Comparison of ENCODE assay signal across 22 mouse cellular contexts in the genomic region with DNA sequence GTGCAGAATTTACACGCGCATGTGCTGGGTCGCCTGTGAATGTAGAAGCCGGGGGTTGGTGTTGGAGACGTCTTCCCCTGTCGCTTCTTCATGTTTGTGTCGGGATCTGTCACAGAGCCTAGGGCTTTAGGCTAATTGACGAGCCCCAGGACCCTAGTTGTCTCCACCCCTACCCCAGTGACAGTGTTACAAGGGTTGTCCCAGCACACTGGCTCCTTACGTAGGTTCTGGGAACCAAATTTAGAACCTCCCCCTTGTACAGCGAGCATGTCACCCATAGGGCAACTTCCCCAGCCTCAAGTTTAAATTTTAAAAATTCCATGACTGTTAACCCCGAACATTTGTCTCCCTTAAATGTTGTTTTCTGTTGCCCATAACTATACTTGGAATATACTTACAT.
"Had no signal": no experiment of that assay in that cellular context is flagged by ENCODE, and none has a peak within 500 bp of the region (broad histone marks: within the 10 kb centered on the region; RNA-seq: fewer than 3 reads in every experiment).

No protein-coding gene starts in this region.

- H3K9ac ChIP-seq: intestine, embryonic 15.5 days; limb, embryonic 13.5 days; liver, embryonic 12.5 days; liver, embryonic 15.5 days; midbrain, embryonic 13.5 days; neural tube, embryonic 13.5 days; stomach, embryonic 15.5 days had no signal

- DNase-seq: kidney, adult 18-20 months; kidney, postnatal 36 days; layer of hippocampus, postnatal 36 days; liver; lung, adult 18-20 months; lung, postnatal 36 days; retina, postnatal 1 day; right cerebral cortex, postnatal 25 days; spleen, adult 18-20 months; thymus, postnatal 25 days had no signal

- H3K27me3 ChIP-seq: intestine, embryonic 15.5 days; limb, embryonic 13.5 days; liver, embryonic 12.5 days; liver, embryonic 15.5 days; megakaryocyte, embryonic 14.5 days; midbrain, embryonic 13.5 days; neural tube, embryonic 13.5 days; stomach, embryonic 15.5 days had no signal

- H3K9me3 ChIP-seq: intestine, embryonic 15.5 days; limb, embryonic 13.5 days; liver, embryonic 12.5 days; liver, embryonic 15.5 days; megakaryocyte, embryonic 14.5 days; midbrain, embryonic 10.5 days; midbrain, embryonic 13.5 days; neural tube, embryonic 13.5 days; stomach, embryonic 15.5 days had no signal

- H3K36me3 ChIP-seq: intestine, embryonic 15.5 days; liver, embryonic 12.5 days; liver, embryonic 15.5 days; midbrain, embryonic 10.5 days; midbrain, embryonic 13.5 days; neural tube, embryonic 13.5 days; stomach, embryonic 15.5 days had no signal

- H3K4me2 ChIP-seq: intestine, embryonic 15.5 days; limb, embryonic 13.5 days; liver, embryonic 12.5 days; liver, embryonic 15.5 days; midbrain, embryonic 13.5 days; neural tube, embryonic 13.5 days; stomach, embryonic 15.5 days had no signal

- ATAC-seq: intestine, embryonic 15.5 days; liver, embryonic 12.5 days; midbrain, embryonic 13.5 days; midbrain, embryonic 16.5 days had no signal

- H3K4me3 ChIP-seq: intestine, embryonic 15.5 days; left cerebral cortex, adult 2 months; limb, embryonic 13.5 days; liver, embryonic 12.5 days; liver, embryonic 15.5 days; megakaryocyte, embryonic 14.5 days; midbrain, embryonic 10.5 days; midbrain, embryonic 13.5 days; myocyte; neural tube, embryonic 13.5 days; stomach, embryonic 15.5 days had no signal

- H3K27ac ChIP-seq: intestine, embryonic 15.5 days; liver, embryonic 12.5 days; liver, embryonic 15.5 days; midbrain, embryonic 10.5 days; midbrain, embryonic 13.5 days; neural tube, embryonic 13.5 days; stomach, embryonic 15.5 days had no signal
